Mouse (Mus musculus) spleen, postnatal 0 days (tissue): ENCODE data around the gene Nup210l. TPM values are rescaled to one million over a fixed set of nuclear protein-coding genes. Genes with fewer than 3 reads are reported as not detected.

Experiments used
- microRNA counts: library from miRNA; unstranded; fragments of <30 nt; microRNA quantifications from one replicate; lab custom pipeline; 2015
- polyA plus RNA-seq: library from polyadenylated mRNA; unstranded; fragments of >200 nt; fragmentation: Nextera tagmentation; extraction: Ambion mirVana; gene quantifications from 2 replicates; pipeline ENCODE4 v1.2.1, GENCODE M21; 2015

The Nup210l gene
- 0.07 and 0.12 TPM in 2 replicates for polyA plus RNA-seq

DNA sequence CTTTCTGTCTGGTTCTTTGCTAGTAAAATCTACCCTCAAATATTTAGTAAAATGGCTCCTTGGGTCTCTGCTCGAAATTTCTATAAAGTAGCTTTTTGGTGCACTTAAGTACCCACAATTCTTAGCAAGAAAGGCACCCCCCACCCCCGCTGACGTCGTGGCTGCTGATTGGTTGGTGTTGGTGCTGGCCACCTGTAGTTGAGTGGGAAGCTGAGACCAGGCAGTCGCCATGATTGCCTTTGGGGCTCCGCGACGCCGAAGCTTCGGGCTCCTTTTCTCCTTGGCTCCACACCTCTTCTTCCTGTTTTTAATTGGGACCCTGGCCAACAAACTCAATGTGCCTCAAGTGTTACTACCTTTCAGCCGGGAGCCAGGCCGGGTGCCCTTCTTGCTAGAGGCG lies at the start of gene Nup210l:
Gene Nup210l (plus strand): TSS at position 195 of the 400 bp plus-strand sequence.

DNA sequence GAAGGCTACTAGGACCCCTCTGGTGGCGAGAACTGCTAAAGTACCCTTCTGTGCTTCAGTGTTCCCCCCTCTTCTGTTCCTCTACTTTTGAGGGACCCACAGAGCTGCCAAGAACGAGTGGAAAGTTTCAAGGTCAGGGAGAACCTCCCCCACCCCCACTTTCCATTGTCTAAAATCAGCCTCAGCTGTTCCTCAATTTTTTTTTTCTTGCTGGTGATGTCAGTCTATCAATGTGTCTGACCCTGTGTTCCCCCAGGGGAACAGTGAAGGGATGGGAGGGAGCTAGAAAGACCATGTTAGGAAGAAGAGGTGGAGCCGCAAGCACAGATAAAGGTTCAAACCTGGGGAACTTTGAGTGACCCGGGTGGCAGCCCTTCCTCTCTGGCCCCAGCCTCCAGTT lies 31.6 kb upstream of the Nup210l start, which contains the start of gene Tpm3:
Gene Tpm3 (plus strand): TSS at position 356 of the 400 bp plus-strand sequence.

DNA sequence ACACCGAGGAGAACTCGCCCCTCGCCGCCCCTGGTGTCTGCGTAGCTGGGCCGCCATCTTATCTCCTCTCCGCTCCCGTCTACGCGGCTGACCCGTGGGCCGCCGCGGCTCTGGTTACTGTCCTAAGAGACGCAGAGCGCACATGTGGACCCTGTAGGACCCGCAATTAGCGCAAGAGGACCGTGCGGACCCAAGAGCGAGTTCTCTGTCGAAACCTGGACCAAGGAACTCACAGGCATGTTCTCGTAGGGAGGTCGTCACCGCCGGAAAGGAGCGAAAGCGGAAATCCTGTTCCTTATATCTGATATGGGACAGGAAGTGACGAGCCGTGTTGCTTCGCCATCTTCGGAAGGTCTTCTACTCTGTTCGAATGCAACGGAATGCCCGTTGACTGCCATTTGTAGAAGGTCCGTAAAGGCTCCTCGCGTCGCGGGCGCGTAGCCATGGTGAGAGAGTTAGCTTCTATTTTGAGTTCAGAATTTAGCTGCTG lies 109.5 kb downstream of the Nup210l start, which contains the start of the genes Rps27 and Rab13:
Gene Rps27 (minus strand): TSS at position 275 of the 490 bp plus-strand sequence.
Gene Rab13 (plus strand): TSS at position 319 of the 490 bp plus-strand sequence.

DNA sequence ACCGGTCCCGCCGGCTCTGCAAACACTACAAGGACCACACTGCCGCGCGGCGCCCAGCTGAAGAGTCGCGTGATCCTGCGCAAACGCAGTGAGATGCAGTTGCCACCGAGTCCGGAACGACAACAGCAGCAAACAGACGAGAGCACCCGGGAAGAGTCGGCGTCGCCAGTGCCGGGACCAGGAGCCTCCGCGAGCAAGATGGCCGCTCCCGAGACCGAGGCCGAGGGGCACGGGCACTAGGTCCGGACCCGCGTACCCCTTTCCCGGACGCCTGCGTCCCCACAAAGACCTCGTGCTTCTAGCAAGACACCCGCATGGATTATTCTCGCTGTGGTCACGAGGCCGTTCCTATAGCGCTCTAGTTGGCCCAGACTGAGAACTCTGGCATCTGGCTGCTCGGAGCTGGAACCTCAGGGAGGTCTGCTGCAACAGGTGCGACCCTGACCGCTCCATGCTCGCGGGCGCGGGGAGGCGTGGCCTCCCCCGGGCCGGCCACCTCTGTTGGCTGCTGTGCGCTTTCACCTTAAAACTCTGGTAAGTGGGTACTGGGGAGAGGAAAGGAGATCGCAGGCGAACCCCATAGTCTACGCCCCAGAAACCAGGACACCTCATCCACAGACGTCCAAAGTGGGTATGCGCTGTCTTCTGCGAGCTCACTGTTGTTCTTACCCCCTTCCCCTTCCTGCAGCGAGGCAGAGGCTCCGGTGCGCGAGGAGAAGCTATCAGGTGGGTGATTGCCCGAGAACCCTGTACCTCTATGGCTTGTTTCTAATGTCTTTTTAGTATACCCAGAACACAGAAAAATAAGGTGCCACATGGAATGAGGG lies 127.8 kb downstream of the Nup210l start, which contains the start of gene Jtb:
Gene Jtb (plus strand): TSS at position 91 of the 827 bp plus-strand sequence.

DNA sequence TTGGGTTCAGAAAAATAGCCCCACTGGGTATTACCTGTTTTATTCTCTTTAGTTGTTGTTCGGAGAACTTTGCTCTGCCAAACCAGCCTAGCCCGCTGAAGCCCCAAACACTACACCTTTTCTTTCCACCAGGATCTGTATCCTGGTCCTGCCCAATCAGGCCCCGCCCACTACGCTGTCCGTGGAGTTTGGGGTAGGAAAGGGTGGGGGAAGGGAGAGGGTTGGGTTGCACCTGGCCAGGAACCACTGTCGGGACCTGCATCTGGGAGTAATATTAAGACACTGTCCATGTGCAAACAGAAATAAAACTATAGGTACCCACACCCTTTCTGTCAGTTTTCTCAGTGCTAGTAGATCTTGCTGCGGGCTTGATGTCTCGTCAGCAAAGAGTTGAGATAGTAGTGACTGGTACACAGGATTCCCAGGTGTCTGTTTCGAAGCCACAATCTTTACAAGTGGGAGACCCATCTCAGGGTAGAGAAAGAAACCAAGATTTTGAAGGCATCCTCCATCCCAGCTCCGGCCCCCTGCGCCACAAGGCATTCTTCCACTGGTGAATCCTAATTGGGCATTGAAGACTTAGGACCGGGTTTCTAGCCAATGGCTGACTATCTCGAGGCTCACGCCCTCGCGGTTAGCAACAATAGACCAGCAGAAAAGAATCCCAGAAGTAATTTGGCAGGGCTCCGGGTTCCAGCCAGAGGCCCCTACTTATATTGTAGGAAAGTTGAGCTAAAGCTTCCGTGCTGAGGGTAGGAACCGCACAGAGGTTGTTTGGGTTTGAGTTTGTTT lies 139.2 kb downstream of the Nup210l start, which contains the start of gene Creb3l4:
Gene Creb3l4 (minus strand): TSS at position 529 of the 792 bp plus-strand sequence.

DNA sequence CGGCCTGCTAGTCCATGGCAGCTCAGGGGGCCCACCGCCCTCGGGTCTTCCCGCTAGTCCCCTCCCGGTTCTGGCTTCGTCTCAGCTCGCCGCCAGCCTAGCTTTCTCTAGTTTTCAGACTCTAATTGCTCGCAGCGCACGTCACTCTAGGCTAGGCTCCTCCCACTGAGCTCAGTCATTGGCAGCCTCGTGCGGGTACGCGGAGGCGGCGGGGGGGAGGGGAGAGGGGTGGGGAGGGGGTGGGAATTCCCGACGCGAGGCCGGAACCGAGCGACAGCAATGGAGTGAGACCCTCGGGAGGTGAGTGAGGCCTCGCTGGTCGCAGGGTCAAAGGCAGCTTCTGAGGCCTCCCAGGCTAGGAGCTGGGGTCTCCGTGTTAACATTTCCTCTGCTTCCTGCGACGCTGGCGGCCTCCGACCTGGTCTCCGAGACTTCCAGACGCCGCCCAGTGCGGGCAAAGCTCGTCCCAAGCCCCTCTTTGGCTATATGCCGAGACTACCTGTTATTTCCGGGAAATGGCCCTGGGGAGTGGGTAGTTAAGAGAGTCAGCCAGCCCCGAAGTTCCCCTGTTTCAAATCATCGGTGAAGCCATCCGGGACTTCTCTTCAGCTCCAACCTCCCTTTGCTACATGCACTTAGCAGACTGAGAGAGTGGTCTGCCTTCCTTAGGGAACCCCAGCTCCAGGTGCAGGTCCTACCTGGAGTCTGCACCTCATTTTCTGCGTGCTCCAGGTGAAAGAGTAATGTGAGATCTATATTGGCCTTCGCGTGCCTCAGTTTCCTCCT lies 144.2 kb downstream of the Nup210l start, which contains the start of gene Slc39a1:
Gene Slc39a1 (plus strand): TSS at position 213 of the 786 bp plus-strand sequence.

DNA sequence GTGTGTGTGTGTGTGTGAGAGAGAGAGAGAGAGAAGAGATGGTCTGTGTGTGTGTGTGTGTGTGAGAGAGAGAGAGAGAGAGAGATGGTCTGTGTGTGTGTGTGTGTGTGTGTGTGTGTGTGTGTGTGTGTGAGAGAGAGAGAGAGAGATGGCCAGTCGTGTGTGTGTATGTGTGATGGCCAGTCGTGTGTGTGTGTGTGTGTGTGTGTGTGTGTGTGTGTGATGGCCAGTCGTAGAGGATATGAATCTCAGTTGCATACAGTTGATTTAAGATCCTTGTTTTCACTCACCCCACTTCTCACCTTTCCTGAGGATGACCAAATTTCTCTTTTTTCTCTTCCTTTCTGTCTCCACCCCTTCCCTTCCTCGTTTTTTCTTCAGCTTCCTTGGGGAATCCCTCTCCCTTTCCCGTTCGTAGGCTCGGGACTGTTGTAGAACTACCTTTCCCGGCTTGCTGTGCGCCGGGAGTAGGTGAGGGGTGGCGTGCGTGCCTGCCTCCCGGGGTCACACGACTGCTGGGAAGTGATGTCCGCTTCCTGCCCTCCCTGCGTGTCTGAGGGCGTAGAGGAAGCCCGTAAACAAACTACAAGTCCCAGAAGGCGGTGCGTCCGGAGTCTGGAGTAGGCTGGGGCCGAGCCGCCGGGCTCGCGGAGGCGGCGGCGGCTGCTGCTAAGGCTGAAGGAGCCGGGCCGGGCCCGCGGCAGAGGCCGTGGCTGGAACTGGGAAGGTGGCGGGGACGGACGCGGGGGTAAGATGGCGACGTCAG lies 149.9 kb downstream of the Nup210l start, which contains the start of gene Crtc2:
Gene Crtc2 (plus strand): TSS at position 511 of the 766 bp plus-strand sequence.

MicroRNAs encoded within 50 kb of the gene (microRNA counts, 519-probe panel; counts per million panel counts)
- microRNA mmu-miR-190b (lab: Ali Mortazavi, UCI): 5,736 counts per million, percentile 47 among the panel's probes with 10 or more counts

Other genes with a start within 250 kb of the Nup210l start
- gene Il6ra, start 190.9 kb upstream of the Nup210l start, polyA plus RNA-seq: 7.7 and 9.1 TPM in 2 replicates
- 4.0 and 4.4 TPM in 2 replicates for gene Atp8b2, start 140.6 kb upstream of the Nup210l start, polyA plus RNA-seq
- gene Hax1, start 105.4 kb upstream of the Nup210l start, polyA plus RNA-seq: 78.6 and 79.3 TPM in 2 replicates
- 74.6 and 88.3 TPM in 2 replicates for gene 4933434E20Rik, start 52.5 kb upstream of the Nup210l start, polyA plus RNA-seq
- gene Ubap2l, start 51.5 kb upstream of the Nup210l start, polyA plus RNA-seq: 113 and 124 TPM in 2 replicates
- gene Tpm3, start 31.5 kb upstream of the Nup210l start, polyA plus RNA-seq: 260 and 296 TPM in 2 replicates
- gene Rps27, start 109.5 kb downstream of the Nup210l start, polyA plus RNA-seq: 1,413 and 1,608 TPM in 2 replicates
- gene Rab13, start 109.6 kb downstream of the Nup210l start, polyA plus RNA-seq: 11.2 and 15.3 TPM in 2 replicates
- 78.7 and 86.3 TPM in 2 replicates for gene Jtb, start 127.5 kb downstream of the Nup210l start, polyA plus RNA-seq
- gene Creb3l4, start 139.4 kb downstream of the Nup210l start, polyA plus RNA-seq: 0.57 and 0.98 TPM in 2 replicates
- gene Slc39a1, start 144.0 kb downstream of the Nup210l start, polyA plus RNA-seq: 51.2 and 62.4 TPM in 2 replicates
- 9.1 and 10.9 TPM in 2 replicates for gene Crtc2, start 150.0 kb downstream of the Nup210l start, polyA plus RNA-seq
- 3.9 and 5.6 TPM in 2 replicates for gene Dennd4b, start 161.1 kb downstream of the Nup210l start, polyA plus RNA-seq
- gene Gatad2b, start 189.0 kb downstream of the Nup210l start, polyA plus RNA-seq: 8.6 and 9.0 TPM in 2 replicates